Mouse (Mus musculus): Measurements from ENCODE around the gene Dram1. TPM values are rescaled to one million over a fixed set of nuclear protein-coding genes. Genes with fewer than 3 reads are reported as not detected.

Dram1 gene
- 1.1 TPM for polyA plus RNA-seq (2017; shearing (Covaris generic))

DNA sequence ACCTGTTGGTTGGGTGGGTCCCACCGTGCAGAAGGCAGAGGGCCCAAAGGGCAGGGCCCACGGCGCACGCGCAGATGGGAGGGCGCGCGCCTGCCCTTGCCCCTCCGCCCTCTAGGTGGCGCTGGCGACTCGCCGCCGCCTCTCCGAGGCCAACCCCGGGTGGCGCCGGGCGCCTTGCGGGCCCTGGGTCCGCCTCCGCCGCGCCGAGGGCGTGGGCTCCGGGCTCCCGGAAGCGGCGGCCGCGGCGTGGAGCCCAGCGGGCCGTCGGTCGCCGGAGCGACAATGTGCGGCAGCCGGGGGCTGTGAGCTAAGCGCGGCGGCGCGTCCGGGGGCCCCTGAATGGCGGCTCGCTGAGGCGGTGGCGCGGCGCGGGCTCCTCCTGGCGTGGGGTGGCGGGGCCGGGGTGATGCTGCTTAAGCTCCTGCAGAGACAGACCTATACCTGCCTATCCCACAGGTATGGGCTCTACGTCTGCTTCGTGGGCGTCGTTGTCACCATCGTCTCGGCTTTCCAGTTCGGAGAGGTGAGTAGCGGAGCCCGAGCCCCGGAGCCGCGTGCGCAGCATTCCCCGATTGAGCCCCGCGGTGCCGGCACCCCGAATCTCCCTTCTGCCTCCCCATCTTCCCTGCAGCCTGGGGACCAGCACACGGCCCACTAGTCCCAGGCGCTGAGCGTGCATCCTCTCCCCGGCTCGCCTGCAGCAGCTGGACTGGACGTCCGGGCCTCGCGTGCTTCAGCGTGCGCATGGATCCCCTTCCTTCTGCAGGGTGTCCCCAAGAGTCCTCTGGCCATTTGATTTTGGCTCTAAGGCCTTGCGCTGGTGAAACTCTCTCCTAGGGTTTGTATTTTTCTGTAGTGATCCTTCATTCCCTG lies at the start of gene Dram1, which contains the start of gene Gnptab:
Dram1 (minus strand) TSS at position 68 of the 873 bp plus-strand sequence.
Gnptab (plus strand) TSS at position 120 of the 873 bp plus-strand sequence.

Other genes with a start within 250 kb of the Dram1 start
- gene Parpbp, start 232.1 kb downstream of the Dram1 start, polyA plus RNA-seq (2017; shearing (Covaris generic)), result 2.2 TPM
- gene Nup37, start 232.1 kb downstream of the Dram1 start, polyA plus RNA-seq (2017; shearing (Covaris generic)), result 33.6 TPM
- 117 TPM for gene Washc3, start 178.0 kb downstream of the Dram1 start, polyA plus RNA-seq (2017; shearing (Covaris generic))
- 6.9 TPM for gene Gnptab, start 52 bp upstream of the Dram1 start, polyA plus RNA-seq (2017; shearing (Covaris generic))
- not detected for gene Sycp3, start 80.5 kb upstream of the Dram1 start, polyA plus RNA-seq (2017; shearing (Covaris generic))
- gene Chpt1, start 125.0 kb upstream of the Dram1 start, polyA plus RNA-seq (2017; shearing (Covaris generic)), result 1.9 TPM
- gene Mybpc1, start 226.1 kb upstream of the Dram1 start, polyA plus RNA-seq (2017; shearing (Covaris generic)), result not detected

Data from activated CD4-positive, CD25-positive, alpha-beta regulatory T cell, adult 9 weeks (primary cell).